Mouse (Mus musculus): ENCODE measurements at regions not wholly inside any gene's neighbourhood (a gene's known extent, or its start where the extent isn't known, plus 50 kb on each side); places are given as distances from the start of the nearest gene placed in this dataset.

DNA sequence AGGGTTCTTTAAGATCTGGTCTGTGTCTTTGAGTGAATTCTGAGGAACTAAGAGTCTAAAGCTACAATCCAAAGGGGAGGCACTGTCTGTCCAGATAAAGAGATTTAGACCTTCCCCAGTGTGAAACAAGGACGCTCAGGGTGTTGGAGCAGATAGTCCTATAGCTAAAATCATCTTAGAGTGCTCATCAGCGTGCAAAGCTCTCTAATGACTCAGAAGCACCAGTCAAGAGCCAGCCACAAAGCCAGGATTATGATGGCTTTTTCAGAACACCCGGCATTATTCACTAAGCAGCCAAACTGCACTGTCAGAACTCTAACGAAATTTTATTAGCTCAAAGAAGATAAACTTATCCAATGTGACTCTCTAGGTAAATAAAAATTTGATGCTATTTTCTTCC lies 138.1 kb downstream of the Ice1 start:
- H3K9ac ChIP-seq (ENCODE audit: insufficient read depth, low read depth), result no peak overlapping the region
- H3K4me2 ChIP-seq (ENCODE audit: insufficient read depth, low read depth, poor library complexity, severe bottlenecking), result no peak overlapping the region
- no peaks in the 10 kb centered on the region for H3K27me3 ChIP-seq (replicated peaks)
- H3K9me3 ChIP-seq (replicated peaks; ENCODE audit: low read length), result peaks cover 50% of the 10 kb centered on the region
- no peaks in the 10 kb centered on the region for H3K4me1 ChIP-seq (ENCODE audit: control insufficient read depth in 1 of 2, insufficient read depth in 2 of 2)
- in situ Hi-C loops (cut with MboI; ENCODE audit: low pct_ligation_motif_present, low pct_unique_long_range_greater_than_20kb, low sequenced_read_pairs), result no loop called here
- TF ChIP-seq KAT2A (IDR thresholded peaks at IDR 0.05; ENCODE audit: insufficient replicate concordance, low read length), result no peak
- TF ChIP-seq HCFC1 (IDR thresholded peaks at IDR 0.05; ENCODE audit: low read depth, low read length), result no peak
- no peak for TF ChIP-seq EP300 (IDR thresholded peaks at IDR 0.05; ENCODE audit: low read length)
- TF ChIP-seq SMC3 (IDR thresholded peaks at IDR 0.05; ENCODE audit: low read depth, low read length), result no peak
- TF ChIP-seq UBTF (IDR thresholded peaks at IDR 0.05; ENCODE audit: low read depth, low read length), result no peak
- TF ChIP-seq TCF12 (IDR thresholded peaks at IDR 0.05; ENCODE audit: low read depth, low read length), result no peak
- no peak for TF ChIP-seq CHD2 (IDR thresholded peaks at IDR 0.05; ENCODE audit: low read length)
- TF ChIP-seq MAX (IDR thresholded peaks at IDR 0.05; ENCODE audit: low read length), result no peak
- TF ChIP-seq PAX5 (IDR thresholded peaks at IDR 0.05; ENCODE audit: low read length), result no peak
- no peak for TF ChIP-seq JUN (IDR thresholded peaks at IDR 0.05; ENCODE audit: insufficient read depth, low read depth, low read length)
- no peak for TF ChIP-seq ZMIZ1 (IDR thresholded peaks at IDR 0.05; ENCODE audit: low read depth, low read length)
- TF ChIP-seq ZC3H11A (IDR thresholded peaks at IDR 0.05; ENCODE audit: low read depth, low read length), result no peak
- no peak for TF ChIP-seq RAD21 (IDR thresholded peaks at IDR 0.05; ENCODE audit: low read depth, low read length)
- TF ChIP-seq CTCF (conservative IDR thresholded peaks at IDR 0.05 in 1 of 2, IDR thresholded peaks at IDR 0.05 in 1 of 2; ENCODE audit: low read depth in 2 of 2, low read length in 2 of 2), result no peak
- TF ChIP-seq SIN3A (IDR thresholded peaks at IDR 0.05; ENCODE audit: low read length), result no peak
- no peaks in the 10 kb centered on the region for H3K79me2 ChIP-seq (replicated peaks; ENCODE audit: control insufficient read depth, extremely low read depth, insufficient read depth, poor library complexity, severe bottlenecking)
- DNase-seq (ENCODE audit: extremely low read depth), result no peak
- dilution Hi-C loops (cut with MboI; ENCODE audit: extremely low pct_ligation_motif_present, extremely low pct_unique_long_range_greater_than_20kb, low sequenced_read_pairs), result no loop called here
- H3K36me3 ChIP-seq (replicated peaks in 1 of 2; ENCODE audit: control insufficient read depth in 1 of 2, insufficient read depth in 1 of 2, low read length in 1 of 2), result no peaks in the 10 kb centered on the region
- H3K27ac ChIP-seq (ENCODE audit: insufficient read depth, low read depth), result no peak overlapping the region
- no peak overlapping the region for H3K4me3 ChIP-seq (replicated peaks in 1 of 3; ENCODE audit: low read depth in 2 of 3, low read length in 2 of 3, poor library complexity in 1 of 3)
